Mouse (Mus musculus) kidney, embryonic 15.5 days (tissue): ENCODE results near the gene Hexim2. TPM values are rescaled to one million over a fixed set of nuclear protein-coding genes. Genes with fewer than 3 reads are reported as not detected.
A peak's percentile ranks its signal among the peaks of the same experiment; 100 is the strongest.

Experiments
- ATAC-seq: fragments of 200-750 bp; cut with Nextera tagmentation; replicated peaks from 2 replicates; pipeline ENCODE4 v1.8.0; 2017; ENCODE audit warnings: moderate TSS enrichment; ENCODE audit not compliant: low FRiP score
- H3K27ac ChIP-seq: fragments of 300-500 bp; sonication (generic); 2 replicates; pipeline ENCODE4 v1.5.1; 2015; ENCODE audit warnings: mild to moderate bottlenecking, inconsistent platforms
- H3K27me3 ChIP-seq: fragments of 300-500 bp; sonication (generic); 2 replicates; pipeline ENCODE4 v1.6.1; 2015; ENCODE audit warnings: inconsistent platforms
- H3K36me3 ChIP-seq: fragments of 300-500 bp; sonication (generic); 2 replicates; pipeline ENCODE4 v1.6.1; 2015; ENCODE audit warnings: inconsistent platforms
- H3K4me1 ChIP-seq: fragments of 300-500 bp; sonication (generic); 2 replicates; pipeline ENCODE4 v1.6.1; 2015; ENCODE audit warnings: inconsistent platforms
- H3K4me2 ChIP-seq: fragments of 300-500 bp; sonication (generic); 2 replicates; pipeline ENCODE4 v1.6.1; 2015; ENCODE audit warnings: moderate library complexity, mild to moderate bottlenecking, inconsistent platforms
- H3K4me3 ChIP-seq: fragments of 300-500 bp; sonication (generic); replicated peaks from 2 replicates; pipeline ENCODE4 v1.5.1; 2015; ENCODE audit warnings: mild to moderate bottlenecking, inconsistent platforms
- H3K9ac ChIP-seq: fragments of 300-500 bp; sonication (generic); 2 replicates; pipeline ENCODE4 v1.6.1; 2015; ENCODE audit warnings: mild to moderate bottlenecking, inconsistent platforms
- H3K9me3 ChIP-seq: fragments of 300-500 bp; sonication (generic); replicated peaks from 2 replicates; pipeline ENCODE4 v1.6.1; 2016; ENCODE audit warnings: inconsistent platforms
- WGBS: fragments of 180-500 bp; shearing (Covaris S2); methylation state at CpG from one replicate; pipeline ENCODE4 v1.1.7; 2015; ENCODE audit warnings: mixed read lengths; 5-methylcytosine and 5-hydroxymethylcytosine counted together
- polyA plus RNA-seq: library from polyadenylated mRNA; unstranded; fragments of >200 nt; fragmentation: Nextera tagmentation; extraction: Ambion mirVana; gene quantifications from 2 replicates; pipeline ENCODE4 v1.2.1, GENCODE M21; 2015

The Hexim2 gene
- polyA plus RNA-seq, 1 experiment from 2014 or later: 10.7 TPM

- no peak overlapping the region for H3K27ac ChIP-seq
- no peaks in the 10 kb centered on the region for H3K9me3 ChIP-seq
- peak overlapping the region; percentile 68 for H3K9ac ChIP-seq
- H3K4me1 ChIP-seq: peaks cover 84% of the 10 kb centered on the region
- H3K36me3 ChIP-seq: no peaks in the 10 kb centered on the region
- H3K4me3 ChIP-seq: peak overlapping the region; percentile 66
- H3K4me2 ChIP-seq: peak overlapping the region; percentile 95
- peaks cover 30% of the 10 kb centered on the region; the same call in 1 of the 2 replicates for H3K27me3 ChIP-seq
- WGBS: 2% methylated on average over 30 of the region's 30 CpGs
- ATAC-seq: no peak
Observed at GRCm38 (mm10) chr11:103101866-103102501, 30.2 kb upstream of the Hexim2 start.

GRCm38 (mm10) chr11:103102725-103103349 is 29.4 kb upstream of the Hexim2 start:
- peak overlapping the region; percentile 66 for H3K4me3 ChIP-seq
- H3K9me3 ChIP-seq: no peaks in the 10 kb centered on the region
- H3K27me3 ChIP-seq: peaks cover 30% of the 10 kb centered on the region; the same call in 1 of the 2 replicates
- peak overlapping the region; percentile 95 for H3K4me2 ChIP-seq
- peak overlapping the region; percentile 66 for H3K27ac ChIP-seq
- peak; percentile 89 for ATAC-seq
- 1% methylated on average over 35 of the region's 35 CpGs for WGBS
- peak overlapping the region; percentile 44 for H3K9ac ChIP-seq
- H3K4me1 ChIP-seq: peaks cover 76% of the 10 kb centered on the region
- H3K36me3 ChIP-seq: no peaks in the 10 kb centered on the region

GRCm38 (mm10) chr11:103103621-103104020 is 28.6 kb upstream of the Hexim2 start:
- H3K4me3 ChIP-seq: peak overlapping the region; percentile 66
- 0 out of 2 replicates have a peak overlapping the region, but pooled peaks have one; percentile 44 for H3K9ac ChIP-seq
- ATAC-seq: no peak
- H3K27me3 ChIP-seq: peaks cover 30% of the 10 kb centered on the region; the same call in 1 of the 2 replicates
- 62% methylated on average over 8 of the region's 8 CpGs for WGBS
- H3K27ac ChIP-seq: peak overlapping the region; percentile 66; the same call in 1 of the 2 replicates
- no peaks in the 10 kb centered on the region for H3K36me3 ChIP-seq
- H3K4me1 ChIP-seq: peaks cover 69% of the 10 kb centered on the region
- peak overlapping the region; percentile 95 for H3K4me2 ChIP-seq
- no peaks in the 10 kb centered on the region for H3K9me3 ChIP-seq

- Histone ChIP-seq H3K4me1 (peaks cover 61% of the 10 kb centered on the region), H3K9me3 (no peaks in the 10 kb centered on the region), H3K4me3 (no peak overlapping the region), H3K36me3 (no peaks in the 10 kb centered on the region), H3K27me3 (peaks cover 30% of the 10 kb centered on the region; the same call in 1 of the 2 replicates), H3K27ac (0 out of 2 replicates have a peak overlapping the region, but pooled peaks have one; percentile 64), H3K9ac (no peak overlapping the region; the same call in 1 of the 2 replicates), H3K4me2 (peak overlapping the region; percentile 14; the same call in 1 of the 2 replicates)
- 75% methylated on average over 7 of the region's 7 CpGs for WGBS
- no peak for ATAC-seq
Observed at GRCm38 (mm10) chr11:103104469-103104868, 27.8 kb upstream of the Hexim2 start.

- ATAC-seq: no peak
- Histone ChIP-seq H3K4me3 (no peak overlapping the region; the same call in 1 of the 2 replicates), H3K27ac (peak overlapping the region; percentile 71), H3K4me1 (peaks cover 53% of the 10 kb centered on the region), H3K9ac (no peak overlapping the region), H3K36me3 (no peaks in the 10 kb centered on the region), H3K9me3 (no peaks in the 10 kb centered on the region), H3K4me2 (peak overlapping the region; percentile 14; the same call in 1 of the 2 replicates), H3K27me3 (peaks cover 24% of the 10 kb centered on the region; the same call in 1 of the 2 replicates)
- 40% methylated on average over 13 of the region's 14 CpGs for WGBS
Observed at GRCm38 (mm10) chr11:103105180-103105725, 27.0 kb upstream of the Hexim2 start.

- Histone ChIP-seq H3K4me1 (peaks cover 47% of the 10 kb centered on the region), H3K4me3 (no peak overlapping the region), H3K27me3 (peaks cover 18% of the 10 kb centered on the region; the same call in 1 of the 2 replicates), H3K36me3 (no peaks in the 10 kb centered on the region), H3K4me2 (no peak overlapping the region), H3K9ac (no peak overlapping the region), H3K27ac (peak overlapping the region; percentile 71), H3K9me3 (no peaks in the 10 kb centered on the region)
- ATAC-seq: no peak
- 73% methylated on average over 6 of the region's 6 CpGs for WGBS
Observed at GRCm38 (mm10) chr11:103105810-103106209, 26.4 kb upstream of the Hexim2 start.

GRCm38 (mm10) chr11:103106386-103106785 is 25.8 kb upstream of the Hexim2 start:
- 73% methylated on average over 4 of the region's 4 CpGs for WGBS

GRCm38 (mm10) chr11:103111301-103111700 is 20.9 kb upstream of the Hexim2 start:
- Histone ChIP-seq H3K4me2 (peak overlapping the region; percentile 76), H3K4me3 (peak overlapping the region; percentile 46), H3K27me3 (no peaks in the 10 kb centered on the region), H3K36me3 (no peaks in the 10 kb centered on the region), H3K9me3 (no peaks in the 10 kb centered on the region), H3K9ac (peak overlapping the region; percentile 47; the same call in 1 of the 2 replicates), H3K4me1 (peaks cover 40% of the 10 kb centered on the region), H3K27ac (peak overlapping the region; percentile 79)
- ATAC-seq: no peak
- 15% methylated on average over 10 of the region's 10 CpGs for WGBS

More at GRCm38 (mm10) chr11:103106386-103106785, 25.8 kb upstream of the Hexim2 start:
- Histone ChIP-seq H3K36me3 (no peaks in the 10 kb centered on the region), H3K27me3 (peaks cover 12% of the 10 kb centered on the region; the same call in 1 of the 2 replicates), H3K9ac (no peak overlapping the region), H3K9me3 (no peaks in the 10 kb centered on the region), H3K4me2 (no peak overlapping the region), H3K27ac (no peak overlapping the region), H3K4me1 (peaks cover 47% of the 10 kb centered on the region), H3K4me3 (no peak overlapping the region)
- ATAC-seq: no peak

- WGBS: 1% methylated on average over 28 of the region's 28 CpGs
- no peak for ATAC-seq
- Histone ChIP-seq H3K4me1 (peaks cover 39% of the 10 kb centered on the region), H3K4me3 (peak overlapping the region; percentile 46), H3K9ac (peak overlapping the region; percentile 47), H3K27me3 (no peaks in the 10 kb centered on the region), H3K27ac (peak overlapping the region; percentile 79), H3K4me2 (peak overlapping the region; percentile 76), H3K36me3 (no peaks in the 10 kb centered on the region), H3K9me3 (no peaks in the 10 kb centered on the region)
Observed at GRCm38 (mm10) chr11:103111881-103112551, 20.2 kb upstream of the Hexim2 start.

GRCm38 (mm10) chr11:103112552-103112912 is 19.7 kb upstream of the Hexim2 start:
- Histone ChIP-seq H3K9ac (peak overlapping the region; percentile 47; the same call in 1 of the 2 replicates), H3K4me2 (peak overlapping the region; percentile 76), H3K36me3 (no peaks in the 10 kb centered on the region), H3K27ac (peak overlapping the region; percentile 79), H3K4me3 (peak overlapping the region; percentile 46), H3K27me3 (no peaks in the 10 kb centered on the region), H3K9me3 (no peaks in the 10 kb centered on the region), H3K4me1 (peaks cover 39% of the 10 kb centered on the region)
- WGBS: 23% methylated on average over 9 of the region's 9 CpGs
- no peak for ATAC-seq

GRCm38 (mm10) chr11:103113005-103113404 is 19.2 kb upstream of the Hexim2 start:
- Histone ChIP-seq H3K36me3 (no peaks in the 10 kb centered on the region), H3K9ac (no peak overlapping the region), H3K27me3 (no peaks in the 10 kb centered on the region), H3K4me2 (no peak overlapping the region; the same call in 1 of the 2 replicates), H3K9me3 (no peaks in the 10 kb centered on the region), H3K4me1 (peaks cover 43% of the 10 kb centered on the region), H3K4me3 (no peak overlapping the region), H3K27ac (peak overlapping the region; percentile 79)
- 46% methylated on average over 12 of the region's 12 CpGs for WGBS
- ATAC-seq: no peak
